Mouse (Mus musculus): ENCODE data around the gene Abca6. TPM values are rescaled to one million over a fixed set of nuclear protein-coding genes. Genes with fewer than 3 reads are reported as not detected.

Abca6 gene
- total and polyA plus RNA-seq, 3 experiments: 1.5 to 6.5 (median 4.0) TPM

- Histone ChIP-seq H3K4me1 (ENCODE audit: control insufficient read depth, insufficient read depth, low read length) (no peaks in the 10 kb centered on the region), H3K9ac (ENCODE audit: low read depth, low read length) (no peak overlapping the region), H3K79me2 (replicated peaks; ENCODE audit: control insufficient read depth, insufficient read depth, low read length) (no peaks in the 10 kb centered on the region), H3K36me3 (ENCODE audit: control insufficient read depth, insufficient read depth, low read length) (no peaks in the 10 kb centered on the region), H3K4me3 (no peak overlapping the region), H3K27ac (no peak overlapping the region), H3K27me3 (ENCODE audit: control insufficient read depth, insufficient read depth, low read length) (no peaks in the 10 kb centered on the region)
- DNase-seq: no peak
- intact Hi-C loops (cut with DNase I): no loop called here
- WGBS: 44% methylated on average over 10 of the region's 10 CpGs
- no peak for TF ChIP-seq CTCF (IDR thresholded peaks at IDR 0.05)
- no peak for TF ChIP-seq EP300 (IDR thresholded peaks at IDR 0.05; ENCODE audit: insufficient read depth, low read depth, low read length)
- TF ChIP-seq POLR2A (IDR thresholded peaks at IDR 0.05; ENCODE audit: insufficient read depth, low read depth, low read length): no peak
These were observed 33.3 kb upstream of the Abca6 start for GRCm38 (mm10) chr11:110284849-110285248.

DNA sequence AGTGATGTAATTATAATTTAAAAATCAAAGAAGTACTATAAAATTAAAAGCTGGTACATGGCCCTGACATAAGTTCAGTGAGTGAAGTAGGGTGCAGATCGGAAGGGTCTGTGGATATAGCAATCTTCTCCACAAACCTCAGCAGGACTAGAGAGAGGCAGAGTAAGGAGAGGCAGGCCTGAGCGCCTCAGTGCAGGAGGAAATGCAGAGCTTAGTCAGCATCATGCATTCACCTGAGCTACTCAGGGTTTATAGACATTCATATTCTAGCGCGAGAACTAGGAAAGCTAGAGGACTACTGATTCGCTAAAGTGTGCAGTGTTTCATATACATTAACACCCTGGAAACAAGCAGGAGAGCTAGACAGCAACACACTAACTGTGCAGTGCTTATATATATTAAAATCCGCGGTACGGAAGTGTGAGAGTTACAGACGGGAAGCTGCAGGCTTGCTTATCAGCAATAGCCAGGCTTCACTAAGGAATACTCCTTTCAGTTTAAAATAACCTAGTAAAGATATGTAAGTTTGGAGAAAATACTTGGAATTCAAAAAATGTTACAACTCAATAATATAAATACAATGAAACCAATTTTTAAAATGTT lies 32.7 kb upstream of the Abca6 start:
- Histone ChIP-seq H3K27ac (no peak overlapping the region), H3K4me3 (no peak overlapping the region), H3K9ac (ENCODE audit: low read depth, low read length) (no peak overlapping the region), H3K4me1 (ENCODE audit: control insufficient read depth, insufficient read depth, low read length) (no peaks in the 10 kb centered on the region), H3K36me3 (ENCODE audit: control insufficient read depth, insufficient read depth, low read length) (no peaks in the 10 kb centered on the region), H3K27me3 (ENCODE audit: control insufficient read depth, insufficient read depth, low read length) (no peaks in the 10 kb centered on the region), H3K79me2 (replicated peaks; ENCODE audit: control insufficient read depth, insufficient read depth, low read length) (no peaks in the 10 kb centered on the region)
- intact Hi-C loops (cut with DNase I): no loop called here
- WGBS: 51% methylated on average over 9 of the region's 9 CpGs
- TF ChIP-seq CTCF (IDR thresholded peaks at IDR 0.05) (no peak), EP300 (IDR thresholded peaks at IDR 0.05; ENCODE audit: insufficient read depth, low read depth, low read length) (no peak), POLR2A (IDR thresholded peaks at IDR 0.05; ENCODE audit: insufficient read depth, low read depth, low read length) (no peak)
- no peak for DNase-seq

DNA sequence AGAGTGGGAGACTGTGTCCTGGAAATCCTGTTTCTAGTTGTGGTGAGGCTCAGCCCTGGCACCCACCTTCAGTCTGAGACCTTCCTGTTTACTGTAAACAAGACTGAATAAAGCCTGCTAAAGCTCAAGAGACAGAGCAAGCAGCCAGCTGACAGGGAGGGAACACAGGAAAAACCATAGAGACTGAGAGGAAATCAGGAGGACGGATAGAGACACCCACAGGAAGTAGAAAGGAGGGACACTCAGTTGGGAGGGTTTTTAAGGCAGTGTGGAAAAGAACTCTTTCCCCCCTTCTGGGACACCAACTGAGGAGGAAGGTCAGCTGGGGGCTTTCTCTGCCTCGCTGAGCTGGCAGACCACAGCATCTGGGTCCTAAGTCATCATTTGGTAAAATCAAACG lies 23.2 kb upstream of the Abca6 start:
- DNase-seq: no peak
- Histone ChIP-seq H3K27ac (no peak overlapping the region), H3K4me3 (no peak overlapping the region), H3K36me3 (ENCODE audit: control insufficient read depth, insufficient read depth, low read length) (no peaks in the 10 kb centered on the region), H3K27me3 (ENCODE audit: control insufficient read depth, insufficient read depth, low read length) (no peaks in the 10 kb centered on the region), H3K4me1 (ENCODE audit: control insufficient read depth, insufficient read depth, low read length) (no peaks in the 10 kb centered on the region), H3K9ac (ENCODE audit: low read depth, low read length) (no peak overlapping the region), H3K79me2 (replicated peaks; ENCODE audit: control insufficient read depth, insufficient read depth, low read length) (no peaks in the 10 kb centered on the region)
- TF ChIP-seq CTCF (IDR thresholded peaks at IDR 0.05): no peak
- TF ChIP-seq POLR2A (IDR thresholded peaks at IDR 0.05; ENCODE audit: insufficient read depth, low read depth, low read length): no peak
- TF ChIP-seq EP300 (IDR thresholded peaks at IDR 0.05; ENCODE audit: insufficient read depth, low read depth, low read length): no peak
- intact Hi-C loops (cut with DNase I): no loop called here
- 59% methylated on average over 3 of the region's 3 CpGs for WGBS

GRCm38 (mm10) chr11:110271745-110272144 lies 20.2 kb upstream of the Abca6 start:
- TF ChIP-seq POLR2A (IDR thresholded peaks at IDR 0.05; ENCODE audit: insufficient read depth, low read depth, low read length) (no peak), CTCF (IDR thresholded peaks at IDR 0.05) (peak; percentile 89; the same call in 1 of the 2 replicates)
- peak in 1 of 2 experiments; percentile 23 for DNase-seq
- Histone ChIP-seq H3K4me3 (no peak overlapping the region), H3K9ac (ENCODE audit: low read depth, low read length) (no peak overlapping the region), H3K4me1 (ENCODE audit: control insufficient read depth, insufficient read depth, low read length) (peaks cover 2% of the 10 kb centered on the region), H3K27me3 (ENCODE audit: control insufficient read depth, insufficient read depth, low read length) (no peaks in the 10 kb centered on the region), H3K79me2 (replicated peaks; ENCODE audit: control insufficient read depth, insufficient read depth, low read length) (no peaks in the 10 kb centered on the region), H3K36me3 (ENCODE audit: control insufficient read depth, insufficient read depth, low read length) (no peaks in the 10 kb centered on the region), H3K27ac (no peak overlapping the region)
- intact Hi-C loops (cut with DNase I): no loop called here
- 2% methylated on average over 5 of the region's 5 CpGs for WGBS

GRCm38 (mm10) chr11:110268244-110268844 lies 16.8 kb upstream of the Abca6 start:
- H3K4me3 ChIP-seq: peak overlapping the region; percentile 18; the same call in 1 of the 2 replicates

DNA sequence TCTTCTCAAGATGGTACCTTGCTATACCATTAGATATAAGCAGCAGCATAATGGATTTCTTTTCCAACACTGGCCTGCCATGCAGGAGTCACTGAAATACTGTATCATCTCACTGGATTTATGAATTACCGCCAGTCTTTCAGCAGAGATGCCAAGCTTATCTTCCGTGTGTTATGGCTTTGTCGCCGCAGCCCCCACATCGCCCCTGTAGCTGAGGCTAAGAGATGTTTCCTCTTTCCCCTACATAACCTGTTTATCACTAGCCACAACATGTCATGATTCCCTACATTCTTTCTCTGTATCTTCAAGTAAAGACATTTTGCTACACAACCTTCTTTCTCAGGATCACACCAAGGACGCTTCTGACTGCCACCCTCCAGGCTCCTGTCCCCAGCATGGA lies 15.7 kb upstream of the Abca6 start:
- peaks cover 2% of the 10 kb centered on the region for H3K4me1 ChIP-seq (ENCODE audit: control insufficient read depth, insufficient read depth, low read length)
- 91% methylated on average over 6 of the region's 6 CpGs for WGBS
- DNase-seq: no peak
- intact Hi-C loops (cut with DNase I): loop anchor here (10.0 kb wide), 1 partner anchor 592 kb away; no protein-coding TSS in a partner anchor
- H3K9ac ChIP-seq (ENCODE audit: low read depth, low read length): no peak overlapping the region
- no peak overlapping the region for H3K27ac ChIP-seq
- no peaks in the 10 kb centered on the region for H3K79me2 ChIP-seq (replicated peaks; ENCODE audit: control insufficient read depth, insufficient read depth, low read length)
- no peak for TF ChIP-seq CTCF (IDR thresholded peaks at IDR 0.05)
- no peak for TF ChIP-seq POLR2A (IDR thresholded peaks at IDR 0.05; ENCODE audit: insufficient read depth, low read depth, low read length)
- no peak for TF ChIP-seq EP300 (IDR thresholded peaks at IDR 0.05; ENCODE audit: insufficient read depth, low read depth, low read length)
- H3K27me3 ChIP-seq (ENCODE audit: control insufficient read depth, insufficient read depth, low read length): no peaks in the 10 kb centered on the region
- no peaks in the 10 kb centered on the region for H3K36me3 ChIP-seq (ENCODE audit: control insufficient read depth, insufficient read depth, low read length)
- H3K4me3 ChIP-seq: no peak overlapping the region

More at GRCm38 (mm10) chr11:110268244-110268844, 16.8 kb upstream of the Abca6 start:
- H3K27ac ChIP-seq: peak overlapping the region; percentile 67
- peak; percentile 83 to 91 for DNase-seq
- TF ChIP-seq EP300 (IDR thresholded peaks at IDR 0.05; ENCODE audit: insufficient read depth, low read depth, low read length): peak; percentile 94
- peak; percentile 66 for TF ChIP-seq POLR2A (IDR thresholded peaks at IDR 0.05; ENCODE audit: insufficient read depth, low read depth, low read length)
- TF ChIP-seq CTCF (IDR thresholded peaks at IDR 0.05): no peak; the same call in 1 of the 2 replicates
- no peaks in the 10 kb centered on the region for H3K27me3 ChIP-seq (ENCODE audit: control insufficient read depth, insufficient read depth, low read length)
- H3K9ac ChIP-seq (ENCODE audit: low read depth, low read length): peak overlapping the region; percentile 68
- H3K36me3 ChIP-seq (ENCODE audit: control insufficient read depth, insufficient read depth, low read length): no peaks in the 10 kb centered on the region
- 33% methylated on average over 8 of the region's 8 CpGs for WGBS
- no peaks in the 10 kb centered on the region for H3K79me2 ChIP-seq (replicated peaks; ENCODE audit: control insufficient read depth, insufficient read depth, low read length)
- peaks cover 2% of the 10 kb centered on the region for H3K4me1 ChIP-seq (ENCODE audit: control insufficient read depth, insufficient read depth, low read length)
- intact Hi-C loops (cut with DNase I): loop anchor here (1.0 to 10.0 kb wide), 3 partner anchors 376 to 594 kb away; no protein-coding TSS in a partner anchor

Measured in heart, adult 2 months (tissue).